Mouse (Mus musculus) G1E (cell line): ENCODE measurements at regions not wholly inside any gene's neighbourhood (a gene's known extent, or its start where the extent isn't known, plus 50 kb on each side); places are given as distances from the start of the nearest gene placed in this dataset.
"Not testable (repeated sequence)": the region's sequence is repeated elsewhere in the genome, so short reads cannot be mapped to it uniquely, and the experiment has no call there.

Experiments used
- ATAC-seq: 2 replicates; pipeline ENCODE4 v1.8.0; 2016; ENCODE audit warnings: mild to moderate bottlenecking; ENCODE audit not compliant: insufficient number of reproducible peaks, poor library complexity, low FRiP score, severe bottlenecking; ENCODE audit errors: extremely low read depth
- DNase-seq: peaks from one replicate; pipeline ENCODE4 v3.0.0; 2012; ENCODE audit warnings: low spot score
- H3K27me3 ChIP-seq: 2 replicates; pipeline ENCODE4 v1.6.1; 2012; ENCODE audit warnings: mild to moderate bottlenecking, low read length, inconsistent platforms; ENCODE audit not compliant: insufficient read depth
- H3K36me3 ChIP-seq: replicated peaks from 2 replicates; pipeline ENCODE3; 2012; ENCODE audit warnings: mild to moderate bottlenecking, inconsistent platforms
- H3K4me1 ChIP-seq: 2 replicates; pipeline ENCODE4 v1.6.1; 2012; ENCODE audit warnings: low read depth, low read length, inconsistent platforms, mixed read lengths; ENCODE audit not compliant: insufficient read depth
- H3K4me3 ChIP-seq: 2 replicates; pipeline ENCODE4 v1.5.1; 2012; ENCODE audit warnings: low read depth, mild to moderate bottlenecking, inconsistent platforms, low read length, moderate library complexity, mixed read lengths
- H3K9me3 ChIP-seq: replicated peaks from 2 replicates; pipeline ENCODE4 v1.6.1; 2012; ENCODE audit warnings: inconsistent platforms
- CTCF ChIP-seq: IDR thresholded peaks from 2 replicates; pipeline ENCODE4 v1.5.1; 2012; ENCODE audit warnings: low read depth, low read length, inconsistent platforms, mixed read lengths
- GATA1 ChIP-seq: IDR thresholded peaks from 2 replicates; pipeline ENCODE4 v1.6.1; 2012; ENCODE audit warnings: borderline replicate concordance, low read length, inconsistent platforms, mixed read lengths
- GATA2 ChIP-seq: IDR thresholded peaks from 2 replicates; pipeline ENCODE4 v1.6.1; 2012; ENCODE audit warnings: low read depth, low read length, inconsistent platforms, borderline replicate concordance
- POLR2AphosphoS5 ChIP-seq: IDR thresholded peaks from 2 replicates; pipeline ENCODE4 v1.6.1; 2012; ENCODE audit warnings: low read depth, low read length, inconsistent platforms; ENCODE audit not compliant: insufficient replicate concordance
- TAL1 ChIP-seq: conservative IDR thresholded peaks from 2 replicates; pipeline ENCODE4 v1.6.1; 2012; ENCODE audit warnings: low read depth, low read length, inconsistent platforms, mixed read lengths

DNA sequence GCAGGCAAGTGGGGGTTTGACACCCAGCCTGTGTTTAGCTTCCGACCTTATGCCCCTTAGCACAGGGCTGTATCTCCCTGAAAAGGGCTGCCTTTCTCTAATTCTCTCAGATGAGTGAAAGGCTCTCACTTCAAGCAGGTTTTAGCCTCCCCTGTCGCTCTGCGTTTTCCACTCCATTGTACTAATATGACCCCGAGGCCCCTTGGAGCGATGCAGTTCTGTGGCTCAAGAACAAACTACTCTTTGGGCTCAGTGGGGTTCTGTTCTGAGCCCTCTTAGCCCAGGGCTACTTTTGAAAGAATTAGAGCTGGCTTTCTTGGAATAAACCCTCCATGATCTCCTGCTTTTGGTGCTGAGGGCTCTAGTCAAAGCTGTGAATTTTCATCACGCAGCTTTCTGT, 53.4 kb upstream of the Castor2 start:
- no peak overlapping the region for H3K4me3 ChIP-seq
- H3K9me3 ChIP-seq, result peaks cover 60% of the 10 kb centered on the region
- H3K4me1 ChIP-seq, result no peaks in the 10 kb centered on the region
- H3K36me3 ChIP-seq, result no peaks in the 10 kb centered on the region
- DNase-seq (no peak), ATAC-seq (no peak)
- TF ChIP-seq GATA1, result no peak
- TF ChIP-seq CTCF, result no peak
- no peak for TF ChIP-seq POLR2AphosphoS5
- TF ChIP-seq TAL1, result no peak
- no peak for TF ChIP-seq GATA2
- H3K27me3 ChIP-seq, result no peaks in the 10 kb centered on the region

GRCm38 (mm10) chr5:134042938-134043337, 56.6 kb upstream of the Castor2 start:
- H3K27me3 ChIP-seq, ATAC-seq, H3K4me1 ChIP-seq, H3K36me3 ChIP-seq, H3K4me3 ChIP-seq, DNase-seq: not testable (repeated sequence)
- peaks cover 42% of the 10 kb centered on the region for H3K9me3 ChIP-seq

DNA sequence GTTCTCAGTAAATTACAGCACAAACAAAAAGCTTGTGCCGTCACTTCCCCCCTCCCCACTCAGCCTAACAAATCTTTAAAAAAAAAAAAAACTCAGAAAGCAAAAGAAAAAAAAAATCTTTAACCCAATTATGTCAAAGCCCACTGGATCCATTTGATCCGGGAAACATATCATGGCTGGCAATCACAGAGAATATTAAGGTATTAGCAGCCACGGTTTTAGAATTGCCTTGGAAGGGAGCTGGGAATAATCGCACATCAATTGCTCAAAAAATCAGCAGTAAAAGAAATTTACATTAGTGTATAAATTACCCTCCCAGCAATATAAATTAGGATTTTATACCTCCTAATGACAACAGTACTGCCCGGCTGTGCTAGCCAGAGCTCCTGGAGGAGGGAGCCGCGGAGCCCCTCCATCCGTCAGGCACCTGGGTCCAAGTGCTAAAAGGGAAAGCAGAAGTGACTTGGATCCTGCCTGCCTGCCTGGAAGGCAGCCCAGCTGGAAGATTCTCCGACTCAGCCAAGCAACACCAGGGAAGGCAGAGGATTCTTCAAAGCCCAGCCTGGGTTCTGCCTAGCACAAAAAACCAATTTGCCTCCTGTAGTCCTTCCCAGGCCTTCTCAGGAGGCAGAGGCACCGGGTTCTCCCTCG, 72.1 kb upstream of the Castor2 start:
- no peak for ATAC-seq
- H3K4me3 ChIP-seq, result no peak overlapping the region
- peaks cover 22% of the 10 kb centered on the region for H3K9me3 ChIP-seq
- TF ChIP-seq CTCF, result no peak
- TF ChIP-seq GATA1, result no peak
- no peak for TF ChIP-seq GATA2
- no peak for TF ChIP-seq TAL1
- no peak for TF ChIP-seq POLR2AphosphoS5
- H3K36me3 ChIP-seq, result no peaks in the 10 kb centered on the region
- H3K4me1 ChIP-seq, result no peaks in the 10 kb centered on the region
- no peaks in the 10 kb centered on the region for H3K27me3 ChIP-seq
- DNase-seq, result no peak

DNA sequence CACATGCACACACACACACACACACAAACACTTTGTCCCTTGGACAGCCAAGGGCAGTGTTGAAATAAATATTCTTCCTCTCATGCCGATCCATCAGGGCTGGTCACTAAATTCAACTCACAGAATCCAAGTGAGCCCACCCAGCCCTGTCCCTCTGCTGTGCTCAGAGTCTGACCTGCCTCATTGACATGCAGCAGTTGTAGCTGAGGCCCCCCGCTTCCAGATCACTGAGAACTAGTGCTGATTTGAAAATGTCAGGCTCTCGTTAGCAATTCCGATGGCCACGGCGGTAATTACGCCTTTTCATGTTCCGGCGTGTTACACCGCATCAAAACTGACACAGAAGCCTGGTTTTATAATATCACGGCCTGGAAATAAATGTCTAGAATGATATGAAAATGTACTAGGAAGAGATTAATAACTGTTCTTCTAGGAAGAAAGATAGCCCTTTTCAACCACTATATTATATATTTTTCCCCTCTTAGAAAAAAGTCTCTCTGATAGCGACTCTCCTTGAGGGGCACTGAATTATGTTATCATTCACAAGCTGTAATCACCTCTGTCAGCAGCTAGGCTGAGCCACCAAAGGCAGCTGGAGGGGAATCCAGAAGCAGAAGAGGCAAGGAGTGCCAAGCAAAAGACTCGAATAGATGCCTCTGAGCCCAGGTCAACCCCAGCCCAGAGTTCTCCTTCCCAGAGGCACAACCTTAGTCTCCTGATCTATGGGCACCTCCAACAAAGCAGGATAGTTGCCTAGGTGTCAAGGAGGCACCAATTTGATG, 79.7 kb upstream of the Castor2 start:
- no peak for DNase-seq
- Histone ChIP-seq H3K9me3 (peaks cover 41% of the 10 kb centered on the region), H3K36me3 (no peaks in the 10 kb centered on the region), H3K4me1 (no peaks in the 10 kb centered on the region), H3K4me3 (no peak overlapping the region), H3K27me3 (no peaks in the 10 kb centered on the region)
- TF ChIP-seq CTCF (no peak), GATA2 (no peak), TAL1 (no peak), POLR2AphosphoS5 (no peak), GATA1 (no peak)
- ATAC-seq, result no peak

GRCm38 (mm10) chr5:134014257-134015163, 85.0 kb upstream of the Castor2 start:
- no peaks in the 10 kb centered on the region for H3K4me1 ChIP-seq
- H3K27me3 ChIP-seq, result no peaks in the 10 kb centered on the region
- no peak overlapping the region for H3K4me3 ChIP-seq
- TF ChIP-seq CTCF (no peak), GATA1 (no peak), POLR2AphosphoS5 (no peak), TAL1 (no peak), GATA2 (no peak)
- peaks cover 56% of the 10 kb centered on the region for H3K9me3 ChIP-seq
- no peaks in the 10 kb centered on the region for H3K36me3 ChIP-seq
- ATAC-seq (no peak), DNase-seq (no peak)

DNA sequence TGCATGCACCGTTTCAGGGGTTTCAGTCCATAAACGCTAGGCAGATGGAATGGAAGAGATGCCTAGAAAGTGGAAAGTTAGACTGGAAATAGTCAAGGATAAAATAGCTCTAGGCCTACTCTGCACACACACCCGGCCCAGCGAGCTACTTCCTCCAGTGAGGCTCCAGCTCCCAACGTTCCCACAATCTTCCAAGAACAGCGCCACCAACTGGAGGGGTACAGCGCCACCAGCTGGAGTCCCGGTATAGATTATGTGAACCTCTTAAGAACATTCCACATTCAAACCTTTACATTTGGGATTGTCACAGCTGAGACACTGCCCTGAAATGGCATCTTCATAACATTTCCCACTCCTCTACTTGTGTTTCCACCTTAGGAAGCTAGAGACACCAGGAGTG, 86.3 kb upstream of the Castor2 start:
- Histone ChIP-seq H3K27me3 (no peaks in the 10 kb centered on the region), H3K4me1 (no peaks in the 10 kb centered on the region), H3K4me3 (no peak overlapping the region), H3K9me3 (peaks cover 67% of the 10 kb centered on the region), H3K36me3 (no peaks in the 10 kb centered on the region)
- DNase-seq (no peak), ATAC-seq (no peak)
- TF ChIP-seq POLR2AphosphoS5 (no peak), GATA2 (no peak), TAL1 (no peak), CTCF (no peak), GATA1 (no peak)
